Mouse (Mus musculus): ENCODE measurements around the gene Cacna2d3. TPM values are rescaled to one million over a fixed set of nuclear protein-coding genes. Genes with fewer than 3 reads are reported as not detected.

Cacna2d3 gene
- polyA plus RNA-seq, 1 experiment: not detected

- Histone ChIP-seq H3K4me3 (replicated peaks) (no peak overlapping the region), H3K4me1 (no peaks in the 10 kb centered on the region), H3K9me3 (peaks cover 14% of the 10 kb centered on the region; the same call in 1 of the 2 replicates), H3K36me3 (replicated peaks; ENCODE audit: low read length) (no peaks in the 10 kb centered on the region), H3K27me3 (replicated peaks) (no peaks in the 10 kb centered on the region)
- TF ChIP-seq GATA1 (IDR thresholded peaks at IDR 0.05; ENCODE audit: borderline replicate concordance, low read length) (no peak), FLI1 (IDR thresholded peaks at IDR 0.05; ENCODE audit: low read length) (no peak)
Observed at GRCm38 (mm10) chr14:29222191-29222882, 499.3 kb downstream of the Cacna2d3 start.

- Histone ChIP-seq H3K4me3 (replicated peaks) (no peak overlapping the region), H3K27me3 (replicated peaks) (no peaks in the 10 kb centered on the region), H3K9me3 (peaks cover 11% of the 10 kb centered on the region; the same call in 1 of the 2 replicates), H3K36me3 (replicated peaks; ENCODE audit: low read length) (no peaks in the 10 kb centered on the region), H3K4me1 (no peaks in the 10 kb centered on the region)
- TF ChIP-seq FLI1 (IDR thresholded peaks at IDR 0.05; ENCODE audit: low read length) (no peak), GATA1 (IDR thresholded peaks at IDR 0.05; ENCODE audit: borderline replicate concordance, low read length) (no peak)
Observed at GRCm38 (mm10) chr14:29216106-29216505, 505.6 kb downstream of the Cacna2d3 start.

- H3K9me3 ChIP-seq: peaks cover 10% of the 10 kb centered on the region; the same call in 1 of the 2 replicates
- no peaks in the 10 kb centered on the region for H3K4me1 ChIP-seq
- no peak for TF ChIP-seq GATA1 (IDR thresholded peaks at IDR 0.05; ENCODE audit: borderline replicate concordance, low read length)
- TF ChIP-seq FLI1 (IDR thresholded peaks at IDR 0.05; ENCODE audit: low read length): no peak
Observed at GRCm38 (mm10) chr14:29204967-29205268, 516.7 kb downstream of the Cacna2d3 start.

GRCm38 (mm10) chr14:29204236-29204966 lies 517.3 kb downstream of the Cacna2d3 start:
- Histone ChIP-seq H3K27me3 (replicated peaks) (no peaks in the 10 kb centered on the region), H3K4me1 (no peaks in the 10 kb centered on the region), H3K36me3 (replicated peaks; ENCODE audit: low read length) (no peaks in the 10 kb centered on the region), H3K9me3 (peaks cover 10% of the 10 kb centered on the region; the same call in 1 of the 2 replicates), H3K4me3 (replicated peaks) (no peak overlapping the region)
- TF ChIP-seq GATA1 (IDR thresholded peaks at IDR 0.05; ENCODE audit: borderline replicate concordance, low read length) (no peak), FLI1 (IDR thresholded peaks at IDR 0.05; ENCODE audit: low read length) (no peak)

More at GRCm38 (mm10) chr14:29204967-29205268, 516.7 kb downstream of the Cacna2d3 start:
- no peak overlapping the region for H3K4me3 ChIP-seq (replicated peaks)
- H3K27me3 ChIP-seq (replicated peaks): no peaks in the 10 kb centered on the region
- H3K36me3 ChIP-seq (replicated peaks; ENCODE audit: low read length): no peaks in the 10 kb centered on the region

GRCm38 (mm10) chr14:29196171-29196570 lies 525.5 kb downstream of the Cacna2d3 start:
- Histone ChIP-seq H3K36me3 (replicated peaks; ENCODE audit: low read length) (no peaks in the 10 kb centered on the region), H3K27me3 (replicated peaks) (no peaks in the 10 kb centered on the region), H3K4me1 (no peaks in the 10 kb centered on the region), H3K9me3 (peaks cover 28% of the 10 kb centered on the region), H3K4me3 (replicated peaks) (no peak overlapping the region)
- no peak for TF ChIP-seq GATA1 (IDR thresholded peaks at IDR 0.05; ENCODE audit: borderline replicate concordance, low read length)
- no peak for TF ChIP-seq FLI1 (IDR thresholded peaks at IDR 0.05; ENCODE audit: low read length)

- H3K4me3 ChIP-seq (replicated peaks): no peak overlapping the region
- no peaks in the 10 kb centered on the region for H3K36me3 ChIP-seq (replicated peaks; ENCODE audit: low read length)
- TF ChIP-seq FLI1 (IDR thresholded peaks at IDR 0.05; ENCODE audit: low read length) (no peak), GATA1 (IDR thresholded peaks at IDR 0.05; ENCODE audit: borderline replicate concordance, low read length) (no peak)
- H3K9me3 ChIP-seq: peaks cover 27% of the 10 kb centered on the region
- no peaks in the 10 kb centered on the region for H3K27me3 ChIP-seq (replicated peaks)
- no peaks in the 10 kb centered on the region for H3K4me1 ChIP-seq
Observed at GRCm38 (mm10) chr14:29191426-29191825, 530.2 kb downstream of the Cacna2d3 start.

GRCm38 (mm10) chr14:29183730-29184129 lies 537.9 kb downstream of the Cacna2d3 start:
- Histone ChIP-seq H3K4me3 (replicated peaks) (no peak overlapping the region), H3K36me3 (replicated peaks; ENCODE audit: low read length) (no peaks in the 10 kb centered on the region)
- TF ChIP-seq GATA1 (IDR thresholded peaks at IDR 0.05; ENCODE audit: borderline replicate concordance, low read length) (no peak), FLI1 (IDR thresholded peaks at IDR 0.05; ENCODE audit: low read length) (no peak)

GRCm38 (mm10) chr14:29179397-29179888 lies 542.2 kb downstream of the Cacna2d3 start:
- H3K36me3 ChIP-seq (replicated peaks; ENCODE audit: low read length): no peaks in the 10 kb centered on the region
- H3K27me3 ChIP-seq (replicated peaks): no peaks in the 10 kb centered on the region
- TF ChIP-seq FLI1 (IDR thresholded peaks at IDR 0.05; ENCODE audit: low read length): no peak
- TF ChIP-seq GATA1 (IDR thresholded peaks at IDR 0.05; ENCODE audit: borderline replicate concordance, low read length): no peak
- peaks cover 24% of the 10 kb centered on the region for H3K9me3 ChIP-seq
- no peak overlapping the region for H3K4me3 ChIP-seq (replicated peaks)
- H3K4me1 ChIP-seq: no peaks in the 10 kb centered on the region

More at GRCm38 (mm10) chr14:29183730-29184129, 537.9 kb downstream of the Cacna2d3 start:
- Histone ChIP-seq H3K27me3 (replicated peaks) (no peaks in the 10 kb centered on the region), H3K9me3 (peaks cover 28% of the 10 kb centered on the region), H3K4me1 (no peaks in the 10 kb centered on the region)

- no peaks in the 10 kb centered on the region for H3K4me1 ChIP-seq
- H3K4me3 ChIP-seq (replicated peaks): no peak overlapping the region
- peaks cover 24% of the 10 kb centered on the region for H3K9me3 ChIP-seq
- no peaks in the 10 kb centered on the region for H3K27me3 ChIP-seq (replicated peaks)
- TF ChIP-seq FLI1 (IDR thresholded peaks at IDR 0.05; ENCODE audit: low read length): no peak
- no peak for TF ChIP-seq GATA1 (IDR thresholded peaks at IDR 0.05; ENCODE audit: borderline replicate concordance, low read length)
- H3K36me3 ChIP-seq (replicated peaks; ENCODE audit: low read length): no peaks in the 10 kb centered on the region
Observed at GRCm38 (mm10) chr14:29178695-29179396, 542.8 kb downstream of the Cacna2d3 start.

Measured in megakaryocyte, embryonic 14.5 days (primary cell).